Comparison of ENCODE assay signal across 10 mouse cellular contexts in the genomic region with DNA sequence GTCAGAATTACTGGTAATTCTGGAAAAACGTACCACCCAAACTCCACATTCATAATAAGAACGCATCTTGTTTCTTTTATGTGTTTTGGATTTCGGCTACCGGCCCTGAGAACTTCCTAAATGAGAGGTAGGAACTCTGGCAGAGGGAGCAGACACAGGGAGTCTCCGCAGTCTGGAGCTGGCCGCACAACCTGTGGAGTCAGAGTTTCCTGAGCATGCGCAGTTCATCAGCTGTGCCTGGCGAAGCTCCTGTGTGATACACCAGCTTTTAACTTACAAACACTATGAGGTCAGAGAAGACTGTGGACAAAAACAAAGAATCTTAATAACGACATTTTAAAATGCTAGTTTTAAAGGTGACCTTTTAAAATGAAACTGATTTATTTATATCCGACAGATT.
A peak's percentile ranks its signal among the peaks of the same experiment; 100 is the strongest.
DNase-seq lines count a peak whose midpoint lies in the region; ATAC-seq and TF ChIP-seq lines count a peak whose summit lies in the region.
"Had no signal": no experiment of that assay in that cellular context is flagged by ENCODE, and none has a peak within 500 bp of the region (broad histone marks: within the 10 kb centered on the region; RNA-seq: fewer than 3 reads in every experiment).

No protein-coding gene starts in this region.

- ATAC-seq in lung, embryonic 14.5 days (ENCODE audit: insufficient read depth): peak; percentile 55; the same call in 1 of the 2 replicates
- ATAC-seq in inflammation-experienced regulatory T-cells, adult 6 months: no peak

- no peaks in the 10 kb centered on the region for H3K9me3 ChIP-seq in lung, embryonic 14.5 days (ENCODE audit: low read depth, low read length)
- H3K9me3 ChIP-seq: heart, embryonic 15.5 days; neural tube, embryonic 15.5 days had no signal

- no peak for TF ChIP-seq CTCF in lung, embryonic 14.5 days (IDR thresholded peaks at IDR 0.05; ENCODE audit: low read depth)

- WGBS in lung, embryonic 14.5 days: 60% methylated on average over 10 of the region's 10 CpGs

- H3K36me3 ChIP-seq in lung, embryonic 14.5 days (ENCODE audit: insufficient read depth): no peaks in the 10 kb centered on the region
- H3K36me3 ChIP-seq: heart, embryonic 15.5 days; neural tube, embryonic 15.5 days had no signal

- H3K4me2 ChIP-seq in lung, embryonic 14.5 days: peak overlapping the region; percentile 52
- H3K4me2 ChIP-seq: heart, embryonic 15.5 days had no signal

- H3K4me1 ChIP-seq in lung, embryonic 14.5 days (ENCODE audit: insufficient read depth): no peaks in the 10 kb centered on the region
- H3K4me1 ChIP-seq: heart, embryonic 15.5 days; neural tube, embryonic 15.5 days had no signal

- no peak overlapping the region for H3K9ac ChIP-seq in lung, embryonic 14.5 days
- H3K9ac ChIP-seq: heart, embryonic 15.5 days; neural tube, embryonic 15.5 days had no signal

- H3K27me3 ChIP-seq in lung, embryonic 14.5 days (ENCODE audit: insufficient read depth, low read length): no peaks in the 10 kb centered on the region
- H3K27me3 ChIP-seq: heart, embryonic 15.5 days; neural tube, embryonic 15.5 days had no signal

- DNase-seq in urinary bladder, postnatal 14 days (ENCODE audit: low spot score): peak; percentile 18
- DNase-seq in urinary bladder, postnatal 10 days (ENCODE audit: low spot score): no peak
- peak; percentile 63 for DNase-seq in gastrocnemius, postnatal 25 days
- DNase-seq in lung, embryonic 14.5 days: peak; percentile 66
- DNase-seq in urinary bladder, postnatal 4 days (ENCODE audit: low spot score in 2 of 2): no peak
- DNase-seq in natural killer cell, adult 2 months (ENCODE audit: low spot score in 2 of 2): no peak

- no peak overlapping the region for H3K4me3 ChIP-seq in lung, embryonic 14.5 days (ENCODE audit: low read depth, low read length)
- H3K4me3 ChIP-seq: heart, embryonic 15.5 days; neural tube, embryonic 15.5 days had no signal

- no peak overlapping the region for H3K27ac ChIP-seq in lung, embryonic 14.5 days (ENCODE audit: low read depth)
- H3K27ac ChIP-seq: heart, embryonic 15.5 days; macrophage; neural tube, embryonic 15.5 days had no signal

Comparison
In these comparisons a context has a peak if more than half of its experiments do, and no peak if none do; other contexts are left out.
1. DNase-seq: peak in urinary bladder, postnatal 14 days (single experiment), gastrocnemius, postnatal 25 days (single experiment) and lung, embryonic 14.5 days (single experiment); none in urinary bladder, postnatal 10 days (single experiment), urinary bladder, postnatal 4 days (0 of 2) and natural killer cell, adult 2 months (0 of 2).